Mouse (Mus musculus) heart, postnatal 0 days (tissue): ENCODE measurements around the gene Gipc1. TPM values are rescaled to one million over a fixed set of nuclear protein-coding genes. Genes with fewer than 3 reads are reported as not detected.
A peak's percentile ranks its signal among the peaks of the same experiment; 100 is the strongest.

ENCODE experiments used
- ATAC-seq: fragments of 200-750 bp; cut with Nextera tagmentation; 2 replicates; pipeline ENCODE4 v1.8.0; 2017; ENCODE audit warnings: low read depth, moderate number of reproducible peaks, moderate library complexity; ENCODE audit not compliant: insufficient read depth
- DNase-seq: peaks from one replicate; pipeline ENCODE4 v3.0.0-alpha.2; 2016; ENCODE audit warnings: low spot score
- H3K27ac ChIP-seq: fragments of 300-500 bp; sonication (generic); 2 replicates; pipeline ENCODE4 v1.5.1; 2014; ENCODE audit warnings: low read depth, mild to moderate bottlenecking
- H3K27me3 ChIP-seq: fragments of 300-500 bp; sonication (generic); 2 replicates; pipeline ENCODE4 v1.6.1; 2014; ENCODE audit warnings: low read length, mixed read lengths; ENCODE audit not compliant: control insufficient read depth, insufficient read depth
- H3K36me3 ChIP-seq: fragments of 300-500 bp; sonication (generic); replicated peaks from 2 replicates; pipeline ENCODE4 v1.6.1; 2014; ENCODE audit warnings: low read length, mixed read lengths; ENCODE audit not compliant: control insufficient read depth, insufficient read depth
- H3K4me1 ChIP-seq: fragments of 300-500 bp; sonication (generic); 2 replicates; pipeline ENCODE4 v1.6.1; 2014; ENCODE audit warnings: antibody characterized with exemption; ENCODE audit not compliant: control insufficient read depth, insufficient read depth
- H3K4me2 ChIP-seq: fragments of 300-500 bp; sonication (generic); 2 replicates; pipeline ENCODE4 v1.6.1; 2014; ENCODE audit warnings: low read depth, mild to moderate bottlenecking, low read length, moderate library complexity
- H3K4me3 ChIP-seq: fragments of 300-500 bp; sonication (generic); 2 replicates; pipeline ENCODE4 v1.5.1; 2014; ENCODE audit warnings: low read depth, low read length
- H3K9ac ChIP-seq: fragments of 300-500 bp; sonication (generic); replicated peaks from 2 replicates; pipeline ENCODE4 v1.6.1; 2014; ENCODE audit warnings: low read depth, low read length, mixed read lengths
- H3K9me3 ChIP-seq: fragments of 300-500 bp; sonication (generic); replicated peaks from 2 replicates; pipeline ENCODE4 v1.6.1; 2016; ENCODE audit warnings: low read length; ENCODE audit not compliant: control insufficient read depth
- CTCF ChIP-seq: IDR thresholded peaks from 2 replicates; pipeline ENCODE4 v1.5.1; 2016; ENCODE audit warnings: antibody characterized with exemption, control low read depth, low read depth
- EP300 ChIP-seq: IDR thresholded peaks from 2 replicates; pipeline ENCODE4 v1.6.1; 2016; ENCODE audit warnings: antibody characterized with exemption, low read depth
- WGBS: fragments of 180-500 bp; shearing (Covaris S2); extraction: QIAGEN DNeasy Blood & Tissue Kit; methylation state at CpG from one replicate; pipeline ENCODE4 v1.1.7; 2014; 5-methylcytosine and 5-hydroxymethylcytosine counted together
- polyA plus RNA-seq: library from polyadenylated mRNA; unstranded; fragments of >200 nt; fragmentation: Nextera tagmentation; extraction: Ambion mirVana; gene quantifications from 2 replicates; pipeline ENCODE4 v1.2.1, GENCODE M21; 2015
- total RNA-seq: library from RNA; depleted of rRNA; stranded (reverse); fragments of >200 nt; gene quantifications from 2 replicates; pipeline ENCODE4 v1.2.3, GENCODE M21; 2014; ENCODE audit warnings: low replicate concordance

The Gipc1 gene
- total and polyA plus RNA-seq, 2 experiments from 2014 or later: 82.6 to 101 TPM

DNA sequence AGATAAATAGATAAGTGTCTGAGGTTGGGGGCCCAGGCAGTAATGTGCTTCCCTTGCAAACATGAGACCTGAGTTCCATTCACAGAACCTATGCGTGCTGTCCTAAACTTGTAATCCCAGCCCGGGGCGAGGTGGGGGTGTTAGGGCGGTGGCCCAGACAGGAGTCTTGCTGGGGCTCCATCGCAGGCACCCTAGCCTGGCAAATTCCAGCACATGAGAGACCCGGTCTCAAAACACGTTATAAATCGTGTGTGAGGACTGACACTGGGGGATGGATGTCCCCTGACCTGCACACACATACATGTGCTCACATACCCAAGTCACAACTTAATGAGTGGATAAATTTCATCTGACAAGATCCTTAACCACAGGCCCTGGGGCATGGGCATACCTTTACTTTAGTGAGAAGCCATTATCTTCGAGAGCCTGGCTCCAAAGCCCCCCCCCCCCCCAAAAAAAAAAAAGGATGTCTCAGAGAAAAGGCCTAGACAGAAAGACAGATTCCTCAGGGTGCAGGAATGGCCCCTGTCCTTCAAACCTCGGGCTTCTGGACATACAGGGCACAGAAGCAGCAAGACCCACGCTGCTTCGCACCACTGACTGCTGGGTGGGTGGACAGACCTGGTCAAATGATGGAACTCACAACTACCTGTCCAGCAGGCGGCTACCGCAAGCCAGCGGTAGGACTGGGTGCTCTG, 30.6 kb upstream of the Gipc1 start:
- Histone ChIP-seq H3K27me3 (no peaks in the 10 kb centered on the region), H3K9ac (no peak overlapping the region), H3K36me3 (no peaks in the 10 kb centered on the region), H3K4me3 (peak overlapping the region; percentile 22), H3K4me1 (no peaks in the 10 kb centered on the region), H3K9me3 (no peaks in the 10 kb centered on the region), H3K27ac (no peak overlapping the region), H3K4me2 (peak overlapping the region; percentile 60)
- DNase-seq: no peak
- WGBS: 53% methylated on average over 15 of the region's 15 CpGs
- peak; percentile 10; the same call in 1 of the 2 replicates for ATAC-seq
- TF ChIP-seq CTCF (no peak), EP300 (no peak)

GRCm38 (mm10) chr8:83622389-83622989, 30.0 kb upstream of the Gipc1 start:
- H3K4me2 ChIP-seq: peak overlapping the region; percentile 60
- H3K27me3 ChIP-seq: no peaks in the 10 kb centered on the region
- no peak overlapping the region for H3K27ac ChIP-seq
- no peaks in the 10 kb centered on the region for H3K36me3 ChIP-seq
- no peaks in the 10 kb centered on the region for H3K4me1 ChIP-seq
- peak; percentile 89 for ATAC-seq
- peak; percentile 76 for DNase-seq
- no peak overlapping the region for H3K9ac ChIP-seq
- no peaks in the 10 kb centered on the region for H3K9me3 ChIP-seq
- WGBS: 7% methylated on average over 23 of the region's 23 CpGs
- H3K4me3 ChIP-seq: peak overlapping the region; percentile 22
- TF ChIP-seq EP300 (no peak), CTCF (peak; percentile 83)

DNA sequence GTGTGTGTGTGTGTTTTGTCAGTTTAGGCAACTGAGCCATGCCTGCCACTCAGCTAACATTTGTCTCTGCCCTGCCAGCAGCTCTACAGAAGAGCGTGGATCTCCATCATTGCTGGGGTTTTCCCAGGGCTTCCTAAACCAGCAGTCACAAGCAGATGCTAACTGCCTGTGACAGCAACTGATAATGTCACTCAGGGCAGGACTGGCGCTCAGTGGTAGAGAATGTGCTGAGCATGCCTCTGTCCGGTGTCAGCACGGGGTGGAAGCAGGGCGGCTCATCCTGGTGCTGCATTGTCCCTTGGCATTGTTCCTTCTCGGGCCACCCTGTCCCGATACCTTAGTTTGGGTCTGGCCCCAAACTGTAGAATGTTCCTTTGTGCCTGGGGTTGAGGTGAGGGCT, 28.9 kb upstream of the Gipc1 start:
- TF ChIP-seq CTCF (no peak), EP300 (no peak)
- Histone ChIP-seq H3K27ac (no peak overlapping the region), H3K9ac (no peak overlapping the region), H3K27me3 (no peaks in the 10 kb centered on the region), H3K36me3 (no peaks in the 10 kb centered on the region), H3K9me3 (no peaks in the 10 kb centered on the region), H3K4me3 (no peak overlapping the region), H3K4me1 (no peaks in the 10 kb centered on the region), H3K4me2 (no peak overlapping the region)
- 50% methylated on average over 7 of the region's 7 CpGs for WGBS
- DNase-seq (no peak), ATAC-seq (no peak)

GRCm38 (mm10) chr8:83624739-83625138, 27.7 kb upstream of the Gipc1 start:
- Histone ChIP-seq H3K36me3 (no peaks in the 10 kb centered on the region), H3K9ac (no peak overlapping the region), H3K9me3 (no peaks in the 10 kb centered on the region), H3K4me2 (no peak overlapping the region), H3K4me1 (no peaks in the 10 kb centered on the region), H3K27me3 (no peaks in the 10 kb centered on the region), H3K4me3 (no peak overlapping the region), H3K27ac (no peak overlapping the region)
- peak; percentile 72 for TF ChIP-seq CTCF
- TF ChIP-seq EP300: no peak
- peak; percentile 49; the same call in 1 of the 2 replicates for ATAC-seq
- DNase-seq: no peak
- 36% methylated on average over 3 of the region's 3 CpGs for WGBS

DNA sequence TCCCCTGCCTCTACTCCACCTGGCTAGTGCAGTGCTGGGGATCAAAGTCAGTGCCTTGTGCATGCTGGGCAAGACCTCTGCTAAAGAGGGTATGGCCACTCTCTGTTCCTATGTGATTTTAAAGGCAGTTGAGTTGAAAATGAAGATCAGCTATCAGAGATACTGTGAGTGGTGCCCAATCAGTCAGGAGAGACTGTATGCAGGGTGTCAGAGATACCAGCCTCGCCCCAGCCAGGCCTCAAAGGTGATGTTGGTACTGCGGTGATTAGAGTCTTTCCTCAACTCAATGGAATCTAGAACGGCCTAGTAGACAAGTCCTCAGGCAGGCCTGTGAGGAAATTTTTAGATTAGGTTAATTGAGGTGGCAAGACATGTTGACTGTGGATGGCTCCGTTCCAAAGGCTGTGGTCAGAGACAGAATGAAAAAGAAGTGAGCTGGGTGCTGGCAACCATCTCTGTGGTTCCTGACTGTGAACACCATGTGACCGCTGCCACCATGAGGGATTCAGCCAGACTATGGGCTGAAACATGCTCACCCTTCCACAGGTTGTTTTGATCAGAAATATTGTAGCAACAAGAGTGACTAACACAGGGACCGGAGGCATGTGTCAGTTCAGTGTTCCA, 26.7 kb upstream of the Gipc1 start:
- no peak overlapping the region for H3K4me2 ChIP-seq
- H3K4me3 ChIP-seq: no peak overlapping the region
- TF ChIP-seq CTCF (no peak), EP300 (no peak)
- H3K9ac ChIP-seq: no peak overlapping the region
- ATAC-seq (no peak), DNase-seq (no peak)
- H3K36me3 ChIP-seq: no peaks in the 10 kb centered on the region
- no peaks in the 10 kb centered on the region for H3K4me1 ChIP-seq
- H3K27ac ChIP-seq: no peak overlapping the region
- 68% methylated on average over 6 of the region's 6 CpGs for WGBS
- H3K27me3 ChIP-seq: no peaks in the 10 kb centered on the region
- no peaks in the 10 kb centered on the region for H3K9me3 ChIP-seq
